Mouse (Mus musculus): ENCODE measurements around the gene Clcnka. TPM values are rescaled to one million over a fixed set of nuclear protein-coding genes. Genes with fewer than 3 reads are reported as not detected.

Gene Clcnka
- total RNA-seq, 1 experiment from 2014 or later = not detected

DNA sequence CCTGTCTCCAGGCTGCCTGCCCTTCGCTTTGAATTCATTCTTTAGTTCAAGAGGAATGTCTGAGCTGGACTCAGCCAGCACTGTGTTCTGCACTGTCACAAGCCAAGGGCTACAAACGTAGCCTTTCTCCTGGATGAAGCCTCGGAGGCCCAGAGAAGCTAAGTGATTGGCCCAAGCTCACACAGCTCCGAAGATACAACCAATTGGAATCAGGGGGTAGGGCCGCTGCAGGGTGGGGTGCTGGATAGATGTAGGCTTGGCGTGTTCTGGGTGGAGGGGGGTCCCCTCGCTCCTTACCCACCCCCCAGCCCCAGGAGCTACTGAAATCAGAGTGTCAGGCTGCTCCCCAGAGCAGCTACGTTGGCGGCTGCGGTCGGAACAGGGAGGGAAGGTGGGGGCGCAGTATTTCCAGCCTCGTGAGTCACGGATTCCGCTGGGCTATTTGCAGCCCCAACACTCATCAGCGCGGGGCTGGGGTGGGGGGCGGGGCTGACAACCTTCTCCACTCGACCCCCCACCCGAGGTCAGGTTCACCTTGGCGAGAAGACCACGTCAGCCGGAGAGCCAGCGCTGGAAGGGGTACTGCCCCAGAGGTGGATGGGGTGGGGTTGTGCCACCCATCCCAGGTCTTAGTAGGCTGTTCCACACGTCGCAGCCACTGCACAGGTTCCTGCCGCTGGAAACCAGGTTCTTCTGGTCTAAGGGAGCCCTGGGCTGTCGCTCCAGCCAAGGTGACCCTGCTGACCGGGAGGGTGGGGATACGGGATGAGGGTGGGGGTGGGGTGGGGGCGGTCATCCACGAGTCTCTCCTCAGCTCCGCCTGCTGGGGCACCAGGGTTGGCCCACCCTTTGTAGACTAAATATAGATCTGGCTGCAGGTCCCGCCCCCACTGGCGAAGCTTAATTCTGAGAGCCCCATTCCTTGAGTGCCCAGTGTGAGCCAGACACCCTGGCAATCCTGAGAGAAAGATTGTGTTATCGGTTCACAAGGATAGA, 27.3 kb upstream of the Clcnka start:
- ATAC-seq (replicated peaks in 1 of 2; ENCODE audit: insufficient read depth in 1 of 2, low FRiP score in 2 of 2, low TSS enrichment in 1 of 2, low read depth in 1 of 2, poor library complexity in 2 of 2, severe bottlenecking in 2 of 2) = peak; percentile 67 to 73

DNA sequence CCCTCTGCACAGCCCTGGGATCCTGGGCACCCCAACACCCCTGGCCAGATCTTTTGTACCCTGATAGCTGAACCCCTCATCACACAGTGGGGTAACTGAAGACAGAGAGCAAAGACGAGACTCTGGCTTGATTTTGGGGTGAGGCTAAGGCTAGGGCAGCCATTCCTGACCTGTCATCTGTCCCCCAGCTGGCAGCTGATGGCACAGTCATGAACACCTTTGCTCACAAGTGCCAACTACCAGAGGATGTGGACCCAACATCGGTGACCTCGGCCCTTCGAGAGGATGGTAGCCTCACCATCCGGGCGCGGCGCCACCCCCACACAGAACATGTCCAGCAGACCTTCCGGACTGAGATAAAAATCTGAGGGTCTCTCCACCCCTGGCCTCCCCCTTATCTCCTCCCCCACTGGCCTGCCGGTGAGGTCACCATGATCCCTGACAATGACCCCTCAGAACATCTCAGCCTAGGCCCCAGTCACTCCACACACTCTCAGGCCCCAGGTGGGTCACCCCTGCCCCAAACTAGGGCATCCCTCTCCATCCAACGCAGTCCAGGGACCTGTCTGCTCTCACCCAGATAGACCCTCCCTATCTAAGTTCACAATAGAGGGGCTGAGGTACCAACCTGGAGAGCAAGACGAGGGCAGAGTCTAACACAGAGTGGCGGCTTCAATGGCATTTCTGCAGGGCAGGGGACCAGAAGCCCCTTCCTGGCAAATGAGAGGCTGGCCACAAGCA, 25.3 kb upstream of the Clcnka start:
- ATAC-seq (replicated peaks in 1 of 2; ENCODE audit: insufficient read depth in 1 of 2, low FRiP score in 2 of 2, low TSS enrichment in 1 of 2, low read depth in 1 of 2, poor library complexity in 2 of 2, severe bottlenecking in 2 of 2) = no peak

DNA sequence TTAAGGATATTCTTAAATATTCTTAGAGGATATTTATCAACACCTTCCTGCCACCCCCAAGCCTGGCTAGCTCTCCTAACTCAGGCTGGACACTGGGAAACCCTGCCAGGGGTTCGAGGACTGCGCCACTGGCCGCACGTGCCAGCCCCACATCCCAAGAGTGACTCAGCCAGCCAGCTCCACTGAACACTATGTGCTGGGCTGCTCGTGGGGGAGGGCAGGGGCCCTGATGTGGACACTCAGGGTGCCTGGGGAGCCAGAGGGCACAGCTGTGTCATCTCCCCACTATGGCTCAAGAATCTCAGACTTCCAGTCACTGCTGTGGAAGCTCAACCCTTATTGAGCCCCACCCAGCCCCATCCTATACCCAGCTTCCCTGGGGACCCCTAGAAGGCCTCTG, 24.8 kb upstream of the Clcnka start:
- ATAC-seq (replicated peaks in 1 of 2; ENCODE audit: insufficient read depth in 1 of 2, low FRiP score in 2 of 2, low TSS enrichment in 1 of 2, low read depth in 1 of 2, poor library complexity in 2 of 2, severe bottlenecking in 2 of 2) = no peak

GRCm38 (mm10) chr4:141422841-141423240, 24.3 kb upstream of the Clcnka start:
- ATAC-seq (replicated peaks in 1 of 2; ENCODE audit: insufficient read depth in 1 of 2, low FRiP score in 2 of 2, low TSS enrichment in 1 of 2, low read depth in 1 of 2, poor library complexity in 2 of 2, severe bottlenecking in 2 of 2) = no peak

- ATAC-seq (replicated peaks in 1 of 2; ENCODE audit: insufficient read depth in 1 of 2, low FRiP score in 2 of 2, low TSS enrichment in 1 of 2, low read depth in 1 of 2, poor library complexity in 2 of 2, severe bottlenecking in 2 of 2) = no peak
Measured at GRCm38 (mm10) chr4:141421423-141421822, 22.9 kb upstream of the Clcnka start.

- no peak for ATAC-seq (replicated peaks in 1 of 2; ENCODE audit: insufficient read depth in 1 of 2, low FRiP score in 2 of 2, low TSS enrichment in 1 of 2, low read depth in 1 of 2, poor library complexity in 2 of 2, severe bottlenecking in 2 of 2)
Measured at GRCm38 (mm10) chr4:141420886-141421285, 22.4 kb upstream of the Clcnka start.

DNA sequence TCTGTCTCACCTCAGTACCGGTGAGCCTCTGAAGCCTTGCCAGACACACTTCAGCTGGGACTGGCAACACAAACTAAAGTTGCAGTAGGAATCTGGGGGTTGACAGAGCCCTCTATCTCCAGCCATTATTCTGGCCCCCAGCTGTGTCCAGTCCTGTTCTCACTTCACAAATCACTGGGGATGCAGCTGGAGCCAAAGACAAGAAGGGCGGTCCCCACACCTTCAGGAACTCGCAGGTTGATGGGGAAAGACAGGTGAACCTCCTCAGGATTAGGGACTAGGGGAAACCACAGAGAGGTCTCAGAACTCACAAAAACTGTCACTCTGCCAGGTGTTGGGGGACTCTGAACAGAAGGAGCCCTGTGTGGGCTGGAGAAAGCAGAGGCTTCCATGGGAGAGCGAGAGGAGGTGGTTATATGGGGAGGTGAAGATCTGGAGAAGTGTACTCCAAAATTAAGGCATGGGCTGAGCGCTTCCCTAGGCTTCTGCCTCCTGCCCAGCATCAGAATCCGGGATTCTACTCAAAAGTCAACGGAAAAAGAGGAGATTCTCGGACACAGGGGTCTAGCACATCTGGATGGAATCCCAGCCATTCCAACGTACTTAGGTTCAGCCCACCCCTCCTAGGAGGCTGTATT, 21.8 kb upstream of the Clcnka start, which contains the start of gene Hspb7:
TSS of gene Hspb7 (plus strand) at position 588 of the 638 bp plus-strand sequence.
- no peak for ATAC-seq (replicated peaks in 1 of 2; ENCODE audit: insufficient read depth in 1 of 2, low FRiP score in 2 of 2, low TSS enrichment in 1 of 2, low read depth in 1 of 2, poor library complexity in 2 of 2, severe bottlenecking in 2 of 2)

GRCm38 (mm10) chr4:141419398-141420191, 21.1 kb upstream of the Clcnka start:
- peak; percentile 93 to 94 for ATAC-seq (replicated peaks in 1 of 2; ENCODE audit: insufficient read depth in 1 of 2, low FRiP score in 2 of 2, low TSS enrichment in 1 of 2, low read depth in 1 of 2, poor library complexity in 2 of 2, severe bottlenecking in 2 of 2)

GRCm38 (mm10) chr4:141415924-141416323, 17.4 kb upstream of the Clcnka start, which contains the start of gene Clcnkb:
Gene Clcnkb, minus strand, starts transcription at chr4:141416014.
- no peak for ATAC-seq (replicated peaks in 1 of 2; ENCODE audit: insufficient read depth in 1 of 2, low FRiP score in 2 of 2, low TSS enrichment in 1 of 2, low read depth in 1 of 2, poor library complexity in 2 of 2, severe bottlenecking in 2 of 2)

DNA sequence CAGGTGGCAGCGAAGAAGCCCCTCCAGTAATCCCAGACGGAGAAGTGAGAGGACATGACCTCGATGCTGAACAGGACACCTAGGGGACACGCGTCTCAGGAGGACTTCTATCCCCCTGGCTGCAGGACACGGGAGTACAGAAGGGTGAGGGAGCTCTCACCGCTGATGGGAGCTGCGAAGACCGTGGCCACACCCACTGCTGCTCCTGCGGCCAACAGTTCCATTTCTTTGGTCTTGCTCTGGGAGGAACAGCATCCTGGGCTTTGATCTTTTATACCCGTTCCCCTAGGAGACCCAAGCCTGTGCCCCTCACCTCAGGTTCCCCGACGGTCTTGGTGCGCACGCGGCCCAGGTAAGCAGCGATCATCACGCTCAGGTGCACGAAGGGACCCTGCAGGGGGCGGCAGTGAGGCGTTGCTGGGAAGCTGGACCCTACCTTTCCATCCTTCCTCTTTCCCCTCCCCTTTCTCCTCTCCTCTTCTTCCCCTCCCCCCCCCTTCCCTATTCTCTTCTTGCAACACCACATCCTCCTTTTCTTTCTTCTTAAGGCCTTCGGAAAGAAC, 13.0 kb upstream of the Clcnka start:
- peak; percentile 8 to 38; a peak in 1 of 4 replicates for ATAC-seq (replicated peaks in 1 of 2; ENCODE audit: insufficient read depth in 1 of 2, low FRiP score in 2 of 2, low TSS enrichment in 1 of 2, low read depth in 1 of 2, poor library complexity in 2 of 2, severe bottlenecking in 2 of 2)

- ATAC-seq (replicated peaks in 1 of 2; ENCODE audit: insufficient read depth in 1 of 2, low FRiP score in 2 of 2, low TSS enrichment in 1 of 2, low read depth in 1 of 2, poor library complexity in 2 of 2, severe bottlenecking in 2 of 2) = no peak
Measured at GRCm38 (mm10) chr4:141408577-141408976, 10.1 kb upstream of the Clcnka start.

DNA sequence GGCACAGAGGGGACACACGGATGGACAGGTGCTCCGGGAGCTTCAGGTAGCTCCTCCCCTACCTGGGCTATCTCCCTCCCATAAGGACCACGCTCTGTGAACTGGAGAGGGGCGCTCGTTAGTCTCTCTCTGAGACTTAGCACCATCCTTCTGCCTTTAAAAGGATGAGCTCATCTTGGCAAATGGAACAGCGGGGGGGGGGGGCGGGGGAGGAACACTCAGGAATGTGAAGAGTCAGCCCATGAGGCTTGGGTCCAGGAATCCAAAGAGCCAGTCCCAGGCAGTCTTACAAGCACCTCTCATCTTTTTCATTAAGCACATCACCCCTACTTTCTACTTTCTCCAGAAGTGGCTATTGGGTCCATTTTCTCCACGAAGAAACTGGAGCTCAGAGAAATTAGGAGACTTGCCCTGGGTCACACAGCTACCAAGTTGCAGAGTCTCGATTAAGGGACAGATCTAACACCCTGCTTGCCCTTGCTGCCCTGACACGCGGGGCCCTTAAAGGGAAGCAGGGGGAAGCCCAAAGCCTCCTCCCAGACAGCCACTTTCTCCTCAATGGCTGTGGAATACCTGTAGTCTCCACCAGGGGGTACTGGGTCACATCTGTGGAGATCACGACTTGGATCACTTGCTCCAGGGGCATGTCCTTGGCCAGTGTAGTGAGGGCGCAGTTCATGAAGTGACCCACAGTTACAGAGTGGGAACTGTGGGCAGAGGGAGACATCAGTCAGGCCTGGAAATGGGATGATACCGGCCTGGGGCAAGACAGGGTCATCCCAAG, 8.2 kb upstream of the Clcnka start:
- peak; percentile 73 to 79 for ATAC-seq (replicated peaks in 1 of 2; ENCODE audit: insufficient read depth in 1 of 2, low FRiP score in 2 of 2, low TSS enrichment in 1 of 2, low read depth in 1 of 2, poor library complexity in 2 of 2, severe bottlenecking in 2 of 2)

GRCm38 (mm10) chr4:141405314-141405622, 6.7 kb upstream of the Clcnka start:
- ATAC-seq (replicated peaks in 1 of 2; ENCODE audit: insufficient read depth in 1 of 2, low FRiP score in 2 of 2, low TSS enrichment in 1 of 2, low read depth in 1 of 2, poor library complexity in 2 of 2, severe bottlenecking in 2 of 2) = no peak

DNA sequence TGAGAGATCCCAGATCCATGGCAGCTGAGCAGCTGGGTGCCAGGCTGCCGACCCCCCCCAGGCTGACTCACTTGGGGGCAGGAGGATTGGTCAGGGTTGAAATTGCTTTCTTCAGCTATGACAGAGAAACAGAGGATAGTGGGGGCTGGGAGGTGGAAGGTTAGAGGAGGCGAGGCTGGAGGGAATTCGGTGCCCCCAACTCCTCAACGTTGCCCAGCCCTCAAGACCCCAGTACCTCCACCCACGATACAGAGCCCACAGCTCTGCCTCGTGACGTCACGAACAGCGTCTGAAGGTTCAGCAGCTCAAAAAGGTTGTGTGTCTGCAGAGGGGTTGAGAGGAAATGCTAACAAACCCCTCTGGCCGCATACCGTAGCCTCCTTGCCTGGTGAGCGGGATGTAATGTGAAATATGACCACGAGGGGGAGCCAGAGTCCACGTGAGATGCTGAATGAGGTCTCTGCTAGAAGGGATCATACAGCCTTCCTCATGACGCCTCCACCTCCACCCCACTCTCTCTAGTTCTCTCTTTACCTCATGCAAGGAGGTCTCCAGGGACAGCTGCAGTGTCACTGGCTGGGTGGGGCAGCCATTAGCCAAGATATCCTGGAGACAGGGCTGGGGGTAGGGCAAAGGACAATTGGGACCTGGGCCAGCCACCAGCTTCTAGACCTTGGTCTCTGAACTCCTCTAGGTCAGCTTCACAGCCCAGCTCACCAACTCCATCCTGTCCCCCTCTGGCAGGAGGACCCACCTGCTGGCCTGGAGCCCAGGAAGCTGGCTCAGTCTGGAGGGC, 6.2 kb upstream of the Clcnka start:
- ATAC-seq (replicated peaks in 1 of 2; ENCODE audit: insufficient read depth in 1 of 2, low FRiP score in 2 of 2, low TSS enrichment in 1 of 2, low read depth in 1 of 2, poor library complexity in 2 of 2, severe bottlenecking in 2 of 2) = peak; percentile 89 to 90

GRCm38 (mm10) chr4:141400171-141400570, 1.6 kb upstream of the Clcnka start:
- no peak for ATAC-seq (replicated peaks in 1 of 2; ENCODE audit: insufficient read depth in 1 of 2, low FRiP score in 2 of 2, low TSS enrichment in 1 of 2, low read depth in 1 of 2, poor library complexity in 2 of 2, severe bottlenecking in 2 of 2)

Data from hematopoietic stem cell, adult 5-6 weeks (primary cell).